Mouse (Mus musculus): ENCODE measurements at regions not wholly inside any gene's neighbourhood (a gene's known extent, or its start where the extent isn't known, plus 50 kb on each side); places are given as distances from the start of the nearest gene placed in this dataset.
A peak's percentile ranks its signal among the peaks of the same experiment; 100 is the strongest.

GRCm38 (mm10) chr3:34485345-34486223 lies 164.6 kb upstream of the Sox2 start:
- 0 out of 2 replicates have a peak, but pooled peaks have one; percentile 11 for ATAC-seq (replicated peaks)
- Histone ChIP-seq H3K9me3 (no peaks in the 10 kb centered on the region), H3K4me2 (replicated peaks) (no peak overlapping the region), H3K27me3 (no peaks in the 10 kb centered on the region), H3K27ac (replicated peaks) (no peak overlapping the region), H3K36me3 (no peaks in the 10 kb centered on the region), H3K4me3 (no peak overlapping the region), H3K4me1 (peaks cover 21% of the 10 kb centered on the region), H3K9ac (replicated peaks) (no peak overlapping the region)
- WGBS: 49% methylated on average over 15 of the region's 15 CpGs

- no peak for ATAC-seq (replicated peaks)
- 78% methylated on average over 3 of the region's 3 CpGs for WGBS
- H3K9me3 ChIP-seq: no peaks in the 10 kb centered on the region
These were observed 166.3 kb upstream of the Sox2 start for GRCm38 (mm10) chr3:34483934-34484333.

GRCm38 (mm10) chr3:34481821-34482713 lies 168.1 kb upstream of the Sox2 start:
- Histone ChIP-seq H3K4me3 (no peak overlapping the region), H3K4me1 (peaks cover 26% of the 10 kb centered on the region), H3K4me2 (replicated peaks) (no peak overlapping the region), H3K9me3 (no peaks in the 10 kb centered on the region), H3K36me3 (no peaks in the 10 kb centered on the region), H3K27ac (replicated peaks) (peak overlapping the region; percentile 29), H3K9ac (replicated peaks) (no peak overlapping the region), H3K27me3 (no peaks in the 10 kb centered on the region)
- ATAC-seq (replicated peaks): no peak
- WGBS: 26% methylated on average over 16 of the region's 16 CpGs

More at GRCm38 (mm10) chr3:34483934-34484333, 166.3 kb upstream of the Sox2 start:
- H3K4me3 ChIP-seq: no peak overlapping the region
- H3K27me3 ChIP-seq: no peaks in the 10 kb centered on the region
- H3K27ac ChIP-seq (replicated peaks): no peak overlapping the region
- peaks cover 26% of the 10 kb centered on the region for H3K4me1 ChIP-seq
- no peaks in the 10 kb centered on the region for H3K36me3 ChIP-seq
- no peak overlapping the region for H3K4me2 ChIP-seq (replicated peaks)
- H3K9ac ChIP-seq (replicated peaks): no peak overlapping the region

- Histone ChIP-seq H3K27ac (replicated peaks) (peak overlapping the region; percentile 29; the same call in 1 of the 2 replicates), H3K4me2 (replicated peaks) (no peak overlapping the region), H3K4me1 (peaks cover 19% of the 10 kb centered on the region), H3K4me3 (no peak overlapping the region), H3K9ac (replicated peaks) (no peak overlapping the region), H3K36me3 (no peaks in the 10 kb centered on the region), H3K27me3 (no peaks in the 10 kb centered on the region), H3K9me3 (no peaks in the 10 kb centered on the region)
- no peak for ATAC-seq (replicated peaks)
- WGBS: 56% methylated on average over 3 of the region's 3 CpGs
These were observed 168.9 kb upstream of the Sox2 start for GRCm38 (mm10) chr3:34481314-34481713.

- no peaks in the 10 kb centered on the region for H3K4me1 ChIP-seq
- ATAC-seq (replicated peaks): no peak
- 50% methylated on average over 4 of the region's 4 CpGs for WGBS
- no peak overlapping the region for H3K9ac ChIP-seq (replicated peaks)
- H3K36me3 ChIP-seq: no peaks in the 10 kb centered on the region
- H3K4me2 ChIP-seq (replicated peaks): no peak overlapping the region
- no peak overlapping the region for H3K4me3 ChIP-seq
- no peaks in the 10 kb centered on the region for H3K27me3 ChIP-seq
- no peaks in the 10 kb centered on the region for H3K9me3 ChIP-seq
- no peak overlapping the region for H3K27ac ChIP-seq (replicated peaks)
These were observed 176.1 kb upstream of the Sox2 start for GRCm38 (mm10) chr3:34474126-34474525.

- no peaks in the 10 kb centered on the region for H3K9me3 ChIP-seq
- no peak for ATAC-seq (replicated peaks)
These were observed 179.5 kb upstream of the Sox2 start for GRCm38 (mm10) chr3:34470721-34471120.

GRCm38 (mm10) chr3:34469946-34470345 lies 180.3 kb upstream of the Sox2 start:
- no peak overlapping the region for H3K4me2 ChIP-seq (replicated peaks)
- H3K4me3 ChIP-seq: no peak overlapping the region
- H3K27ac ChIP-seq (replicated peaks): no peak overlapping the region
- WGBS: 92% methylated on average over 2 of the region's 2 CpGs
- ATAC-seq (replicated peaks): no peak
- H3K27me3 ChIP-seq: no peaks in the 10 kb centered on the region
- H3K9ac ChIP-seq (replicated peaks): no peak overlapping the region
- H3K36me3 ChIP-seq: no peaks in the 10 kb centered on the region
- peaks cover 17% of the 10 kb centered on the region for H3K4me1 ChIP-seq
- H3K9me3 ChIP-seq: no peaks in the 10 kb centered on the region

More at GRCm38 (mm10) chr3:34470721-34471120, 179.5 kb upstream of the Sox2 start:
- Histone ChIP-seq H3K4me3 (no peak overlapping the region), H3K4me1 (peaks cover 9% of the 10 kb centered on the region), H3K36me3 (no peaks in the 10 kb centered on the region), H3K27me3 (no peaks in the 10 kb centered on the region), H3K4me2 (replicated peaks) (no peak overlapping the region), H3K27ac (replicated peaks) (no peak overlapping the region), H3K9ac (replicated peaks) (no peak overlapping the region)
- 55% methylated on average over 5 of the region's 5 CpGs for WGBS

GRCm38 (mm10) chr3:34466312-34466711 lies 183.9 kb upstream of the Sox2 start:
- no peaks in the 10 kb centered on the region for H3K36me3 ChIP-seq
- peak overlapping the region; percentile 70 for H3K27ac ChIP-seq (replicated peaks)
- no peak for ATAC-seq (replicated peaks)
- no peaks in the 10 kb centered on the region for H3K27me3 ChIP-seq
- H3K9me3 ChIP-seq: no peaks in the 10 kb centered on the region
- WGBS: 24% methylated on average over 4 of the region's 4 CpGs
- no peak overlapping the region for H3K4me2 ChIP-seq (replicated peaks)
- peaks cover 21% of the 10 kb centered on the region for H3K4me1 ChIP-seq
- no peak overlapping the region for H3K4me3 ChIP-seq
- no peak overlapping the region for H3K9ac ChIP-seq (replicated peaks)

GRCm38 (mm10) chr3:34465040-34465831 lies 185.0 kb upstream of the Sox2 start:
- Histone ChIP-seq H3K4me2 (replicated peaks) (peak overlapping the region; percentile 25), H3K27ac (replicated peaks) (peak overlapping the region; percentile 70), H3K4me1 (peaks cover 21% of the 10 kb centered on the region), H3K36me3 (no peaks in the 10 kb centered on the region), H3K9ac (replicated peaks) (no peak overlapping the region), H3K27me3 (no peaks in the 10 kb centered on the region), H3K4me3 (no peak overlapping the region), H3K9me3 (no peaks in the 10 kb centered on the region)
- peak; percentile 86 for ATAC-seq (replicated peaks)
- 17% methylated on average over 17 of the region's 17 CpGs for WGBS

- 0 out of 2 replicates have a peak overlapping the region, but pooled peaks have one; percentile 21 for H3K27ac ChIP-seq (replicated peaks)
- H3K4me1 ChIP-seq: peaks cover 29% of the 10 kb centered on the region
- H3K9ac ChIP-seq (replicated peaks): no peak overlapping the region
- H3K36me3 ChIP-seq: no peaks in the 10 kb centered on the region
- no peaks in the 10 kb centered on the region for H3K9me3 ChIP-seq
- H3K4me3 ChIP-seq: no peak overlapping the region
- 38% methylated on average over 6 of the region's 6 CpGs for WGBS
- no peaks in the 10 kb centered on the region for H3K27me3 ChIP-seq
- 0 out of 2 replicates have a peak, but pooled peaks have one; percentile 41 for ATAC-seq (replicated peaks)
- H3K4me2 ChIP-seq (replicated peaks): no peak overlapping the region
These were observed 191.4 kb upstream of the Sox2 start for GRCm38 (mm10) chr3:34458766-34459165.

- Histone ChIP-seq H3K9me3 (no peaks in the 10 kb centered on the region), H3K36me3 (no peaks in the 10 kb centered on the region), H3K27ac (replicated peaks) (no peak overlapping the region), H3K9ac (replicated peaks) (no peak overlapping the region), H3K27me3 (no peaks in the 10 kb centered on the region), H3K4me3 (no peak overlapping the region), H3K4me1 (peaks cover 29% of the 10 kb centered on the region), H3K4me2 (replicated peaks) (no peak overlapping the region)
- 90% methylated on average over 1 of the region's 1 CpGs for WGBS
- no peak for ATAC-seq (replicated peaks)
These were observed 192.4 kb upstream of the Sox2 start for GRCm38 (mm10) chr3:34457821-34458220.

All from forebrain, embryonic 15.5 days (tissue).